Mouse (Mus musculus) embryonic facial prominence, embryonic 15.5 days (tissue): ENCODE data around the gene Dnajc16. TPM values are rescaled to one million over a fixed set of nuclear protein-coding genes. Genes with fewer than 3 reads are reported as not detected.
A peak's percentile ranks its signal among the peaks of the same experiment; 100 is the strongest.

Source experiments
- ATAC-seq: fragments of 200-750 bp; cut with Nextera tagmentation; 2 replicates; pipeline ENCODE4 v1.8.0; 2017; ENCODE audit warnings: low read depth, moderate TSS enrichment; ENCODE audit not compliant: insufficient number of reproducible peaks, low FRiP score, low TSS enrichment
- H3K27ac ChIP-seq: fragments of 300-500 bp; sonication (generic); replicated peaks from 2 replicates; pipeline ENCODE4 v1.5.1; 2015; ENCODE audit warnings: mild to moderate bottlenecking, inconsistent platforms
- H3K27me3 ChIP-seq: fragments of 300-500 bp; sonication (generic); 2 replicates; pipeline ENCODE4 v1.6.1; 2015; ENCODE audit warnings: inconsistent platforms
- H3K36me3 ChIP-seq: fragments of 300-500 bp; sonication (generic); 2 replicates; pipeline ENCODE4 v1.6.1; 2015; ENCODE audit warnings: mild to moderate bottlenecking, inconsistent platforms
- H3K4me1 ChIP-seq: fragments of 300-500 bp; sonication (generic); 2 replicates; pipeline ENCODE4 v1.6.1; 2015; ENCODE audit warnings: inconsistent platforms
- H3K4me2 ChIP-seq: fragments of 300-500 bp; sonication (generic); replicated peaks from 2 replicates; pipeline ENCODE4 v1.6.1; 2015; ENCODE audit warnings: mild to moderate bottlenecking, inconsistent platforms
- H3K4me3 ChIP-seq: fragments of 300-500 bp; sonication (generic); replicated peaks from 2 replicates; pipeline ENCODE4 v1.5.1; 2015; ENCODE audit warnings: mild to moderate bottlenecking, inconsistent platforms
- H3K9ac ChIP-seq: fragments of 300-500 bp; sonication (generic); 2 replicates; pipeline ENCODE4 v1.6.1; 2015; ENCODE audit warnings: inconsistent platforms
- H3K9me3 ChIP-seq: fragments of 300-500 bp; sonication (generic); replicated peaks from 2 replicates; pipeline ENCODE4 v1.6.1; 2016; ENCODE audit warnings: inconsistent platforms
- WGBS: fragments of 180-500 bp; shearing (Covaris S2); methylation state at CpG from one replicate; pipeline ENCODE4 v1.1.7; 2015; 5-methylcytosine and 5-hydroxymethylcytosine counted together
- polyA plus RNA-seq: library from polyadenylated mRNA; unstranded; fragments of >200 nt; fragmentation: Nextera tagmentation; extraction: Ambion mirVana; gene quantifications from 2 replicates; pipeline ENCODE4 v1.2.1, GENCODE M21; 2015

Gene Dnajc16
- polyA plus RNA-seq, 1 experiment from 2014 or later, result 5.0 TPM

DNA sequence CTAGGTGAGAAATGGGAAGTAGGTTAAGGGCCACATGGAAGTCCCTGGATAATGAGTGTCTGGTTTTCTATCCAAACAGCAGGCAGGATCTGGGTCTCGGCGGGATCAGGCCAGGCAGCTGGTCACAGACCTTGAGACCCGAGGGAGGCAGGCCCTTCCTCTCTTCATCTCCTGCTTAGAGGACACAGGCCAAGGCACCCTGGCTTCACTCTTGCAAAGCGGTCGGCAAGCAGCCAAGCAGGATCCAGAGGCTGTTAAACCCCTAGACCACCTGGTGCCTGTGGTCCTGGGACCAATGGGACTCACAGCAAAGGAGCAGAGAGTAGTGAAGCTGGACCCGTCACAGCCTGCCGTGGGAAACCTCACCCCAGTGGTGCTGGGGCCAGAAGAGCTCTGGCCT is 5.6 kb upstream of the Dnajc16 start:
- Histone ChIP-seq H3K9me3 (no peaks in the 10 kb centered on the region), H3K4me2 (no peak overlapping the region), H3K27ac (no peak overlapping the region), H3K4me3 (no peak overlapping the region), H3K27me3 (no peaks in the 10 kb centered on the region), H3K36me3 (peaks cover 7% of the 10 kb centered on the region; the same call in 1 of the 2 replicates), H3K9ac (no peak overlapping the region), H3K4me1 (peaks cover 22% of the 10 kb centered on the region)
- 87% methylated on average over 7 of the region's 7 CpGs for WGBS
- no peak for ATAC-seq

DNA sequence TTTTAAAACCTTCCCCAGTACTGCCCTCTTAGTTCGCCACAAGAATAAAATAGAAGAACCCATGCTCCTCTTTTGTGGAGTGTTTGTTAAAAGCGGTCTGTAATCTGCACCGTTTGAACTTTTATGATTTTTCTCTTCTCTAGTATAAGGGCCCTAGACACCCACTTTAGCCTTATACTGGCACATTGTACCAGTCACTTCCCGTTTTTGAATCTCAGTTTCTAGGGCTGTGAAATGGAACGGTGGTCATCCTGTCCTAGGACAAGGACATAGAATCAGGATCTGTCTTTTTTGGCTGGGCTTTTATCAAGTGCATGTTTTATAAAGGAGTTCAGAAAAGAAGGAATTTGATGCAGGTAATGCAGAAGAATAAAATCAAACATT is 3.4 kb upstream of the Dnajc16 start:
- Histone ChIP-seq H3K4me3 (peak overlapping the region; percentile 77), H3K4me2 (peak overlapping the region; percentile 47), H3K9me3 (no peaks in the 10 kb centered on the region), H3K27me3 (no peaks in the 10 kb centered on the region), H3K36me3 (peaks cover 7% of the 10 kb centered on the region; the same call in 1 of the 2 replicates), H3K27ac (peak overlapping the region; percentile 95), H3K4me1 (peaks cover 32% of the 10 kb centered on the region), H3K9ac (peak overlapping the region; percentile 4; the same call in 1 of the 2 replicates)
- no peak for ATAC-seq
- 14% methylated on average over 5 of the region's 5 CpGs for WGBS

GRCm38 (mm10) chr4:141793282-141794151 is 2.8 kb upstream of the Dnajc16 start, which contains the start of gene Casp9:
Gene Casp9 (plus strand): TSS chr4:141793612.
- under 1% methylated on average over 75 of the region's 80 CpGs for WGBS
- ATAC-seq, result peak; percentile 88
- H3K4me2 ChIP-seq, result peak within 1 kb of the TSS; percentile 47

GRCm38 (mm10) chr4:141792554-141793281 is 2.0 kb upstream of the Dnajc16 start:
- Histone ChIP-seq H3K27me3 (no peaks in the 10 kb centered on the region), H3K9me3 (no peaks in the 10 kb centered on the region), H3K9ac (peak overlapping the region; percentile 24; the same call in 1 of the 2 replicates), H3K36me3 (peaks cover 7% of the 10 kb centered on the region; the same call in 1 of the 2 replicates), H3K4me3 (peak overlapping the region; percentile 77), H3K4me2 (peak overlapping the region; percentile 47), H3K27ac (peak overlapping the region; percentile 95), H3K4me1 (peaks cover 32% of the 10 kb centered on the region)
- 8% methylated on average over 10 of the region's 10 CpGs for WGBS
- no peak for ATAC-seq

More at GRCm38 (mm10) chr4:141793282-141794151, 2.8 kb upstream of the Dnajc16 start, which contains the start of gene Casp9:
- H3K27ac ChIP-seq, result peak within 1 kb of the TSS; percentile 95
- peaks cover 7% of the 10 kb centered on the region; the same call in 1 of the 2 replicates for H3K36me3 ChIP-seq
- H3K4me3 ChIP-seq, result peak within 1 kb of the TSS; percentile 77
- H3K9ac ChIP-seq, result peak within 1 kb of the TSS; percentile 24
- no peaks in the 10 kb centered on the region for H3K9me3 ChIP-seq
- H3K4me1 ChIP-seq, result peaks cover 32% of the 10 kb centered on the region
- H3K27me3 ChIP-seq, result no peaks in the 10 kb centered on the region

DNA sequence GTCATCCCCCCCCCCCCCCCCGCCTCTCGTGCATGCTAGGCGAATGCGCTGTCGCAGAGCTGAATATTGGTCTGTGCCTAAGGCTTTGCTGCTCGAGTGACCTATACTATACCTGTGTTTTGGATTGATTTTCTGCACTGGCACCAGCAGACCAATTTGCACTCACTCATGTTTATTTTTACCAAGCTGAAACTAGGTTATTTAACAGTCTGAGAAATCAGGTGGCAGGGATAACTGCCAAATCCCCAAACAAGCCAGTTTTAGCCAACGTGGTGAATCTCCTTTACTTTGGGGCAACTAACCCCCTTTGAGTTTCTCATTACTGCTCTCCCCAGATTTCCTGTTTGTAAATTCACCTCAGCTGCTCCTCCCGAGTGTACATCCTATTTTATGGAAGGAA is 1.2 kb upstream of the Dnajc16 start:
- no peak overlapping the region for H3K9ac ChIP-seq
- ATAC-seq, result no peak
- H3K4me1 ChIP-seq, result peaks cover 35% of the 10 kb centered on the region
- H3K9me3 ChIP-seq, result no peaks in the 10 kb centered on the region
- no peak overlapping the region for H3K4me3 ChIP-seq
- 81% methylated on average over 8 of the region's 8 CpGs for WGBS
- H3K27me3 ChIP-seq, result no peaks in the 10 kb centered on the region
- no peak overlapping the region for H3K4me2 ChIP-seq
- H3K36me3 ChIP-seq, result peaks cover 7% of the 10 kb centered on the region; the same call in 1 of the 2 replicates
- H3K27ac ChIP-seq, result no peak overlapping the region

DNA sequence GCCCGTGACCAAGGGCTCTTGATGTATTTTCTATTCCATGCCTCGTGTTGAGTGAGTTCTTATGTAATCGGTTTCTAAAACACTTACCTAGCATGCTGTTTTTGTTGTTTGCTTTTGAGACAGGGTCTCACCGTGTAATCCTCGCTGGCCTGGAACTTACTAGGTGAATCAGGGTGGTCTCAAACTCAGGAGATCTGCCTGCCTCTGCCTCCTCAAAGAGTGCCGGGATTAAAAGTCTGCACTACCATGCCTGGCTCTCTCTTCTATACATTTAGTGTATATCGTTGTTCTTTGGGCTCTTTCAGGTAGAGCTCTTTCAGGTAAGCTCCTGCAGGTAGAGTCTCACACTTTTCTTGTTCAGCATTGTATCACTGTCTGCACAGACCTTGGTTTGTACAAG is 755 bp upstream of the Dnajc16 start:
- Histone ChIP-seq H3K4me2 (no peak overlapping the region), H3K4me3 (no peak overlapping the region), H3K27ac (peak overlapping the region; percentile 78; the same call in 1 of the 2 replicates), H3K9ac (no peak overlapping the region), H3K4me1 (peaks cover 33% of the 10 kb centered on the region), H3K9me3 (no peaks in the 10 kb centered on the region), H3K36me3 (0 out of 2 replicates have a peak, but pooled peaks cover 3% of the 10 kb centered on the region), H3K27me3 (no peaks in the 10 kb centered on the region)
- ATAC-seq, result no peak
- WGBS, result 91% methylated on average over 7 of the region's 7 CpGs

- ATAC-seq, result no peak
- 55% methylated on average over 3 of the region's 3 CpGs for WGBS
- peak overlapping the region; percentile 97 for H3K4me3 ChIP-seq
- no peaks in the 10 kb centered on the region for H3K27me3 ChIP-seq
- H3K36me3 ChIP-seq, result 0 out of 2 replicates have a peak, but pooled peaks cover 16% of the 10 kb centered on the region
- H3K27ac ChIP-seq, result peak overlapping the region; percentile 78; the same call in 1 of the 2 replicates
- no peaks in the 10 kb centered on the region for H3K9me3 ChIP-seq
- H3K4me1 ChIP-seq, result peaks cover 19% of the 10 kb centered on the region
- peak overlapping the region; percentile 76 for H3K4me2 ChIP-seq
- peak overlapping the region; percentile 87 for H3K9ac ChIP-seq
Observed at GRCm38 (mm10) chr4:141789564-141790218, 1.0 kb downstream of the Dnajc16 start.

- Histone ChIP-seq H3K9me3 (no peaks in the 10 kb centered on the region), H3K9ac (no peak overlapping the region), H3K27ac (0 out of 2 replicates have a peak overlapping the region, but pooled peaks have one; percentile 28), H3K4me1 (peaks cover 14% of the 10 kb centered on the region), H3K4me2 (no peak overlapping the region), H3K27me3 (no peaks in the 10 kb centered on the region), H3K36me3 (peaks cover 38% of the 10 kb centered on the region), H3K4me3 (no peak overlapping the region)
- no peak for ATAC-seq
- 89% methylated on average over 7 of the region's 7 CpGs for WGBS
Observed at GRCm38 (mm10) chr4:141787462-141787861, 3.3 kb downstream of the Dnajc16 start.

DNA sequence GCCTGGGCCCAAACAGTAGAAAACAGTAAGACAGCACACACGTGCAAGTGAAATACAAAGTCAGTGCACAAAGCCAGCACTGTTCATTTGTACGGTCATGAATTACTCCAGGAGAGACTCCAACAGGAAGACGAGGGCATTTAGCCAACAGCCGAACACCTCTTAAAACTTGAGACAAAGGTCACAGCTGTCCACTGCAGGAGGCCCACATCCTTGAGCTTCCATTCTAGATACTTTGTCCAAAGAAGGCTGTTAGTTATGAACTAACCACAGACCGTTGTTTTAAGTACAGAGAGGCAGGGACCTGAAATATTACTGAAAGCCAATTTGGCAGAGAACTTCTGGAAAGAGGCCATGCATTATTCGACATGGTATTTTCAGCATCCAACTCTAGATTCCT is 3.7 kb downstream of the Dnajc16 start:
- no peak overlapping the region for H3K4me3 ChIP-seq
- H3K27me3 ChIP-seq, result no peaks in the 10 kb centered on the region
- no peak overlapping the region for H3K9ac ChIP-seq
- H3K4me1 ChIP-seq, result peaks cover 14% of the 10 kb centered on the region
- H3K27ac ChIP-seq, result peak overlapping the region; percentile 28; the same call in 1 of the 2 replicates
- no peak for ATAC-seq
- 74% methylated on average over 6 of the region's 6 CpGs for WGBS
- H3K4me2 ChIP-seq, result no peak overlapping the region
- peaks cover 42% of the 10 kb centered on the region for H3K36me3 ChIP-seq
- H3K9me3 ChIP-seq, result no peaks in the 10 kb centered on the region

DNA sequence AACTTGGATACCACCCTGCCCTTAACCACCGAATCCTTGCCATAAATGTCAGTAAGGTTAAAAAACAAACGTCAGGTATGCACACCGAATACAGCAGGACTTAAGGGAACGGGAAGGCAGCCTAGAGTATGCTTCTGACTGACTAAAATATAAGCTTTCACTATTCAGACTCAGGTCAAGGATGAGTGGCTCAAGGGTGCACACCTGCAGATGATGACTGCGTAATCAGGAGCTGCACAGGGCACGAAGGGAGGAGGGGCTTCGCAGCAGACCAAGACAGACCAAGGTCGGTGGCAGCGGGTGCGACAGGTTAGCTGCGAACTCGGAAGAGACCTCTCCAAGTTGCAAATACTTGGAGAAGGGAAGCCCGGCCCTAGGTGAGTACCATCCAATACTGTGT is 4.6 kb downstream of the Dnajc16 start:
- H3K27me3 ChIP-seq, result no peaks in the 10 kb centered on the region
- H3K4me1 ChIP-seq, result peaks cover 11% of the 10 kb centered on the region
- 91% methylated on average over 13 of the region's 13 CpGs for WGBS
- H3K4me2 ChIP-seq, result no peak overlapping the region
- peaks cover 51% of the 10 kb centered on the region for H3K36me3 ChIP-seq
- no peak overlapping the region for H3K27ac ChIP-seq
- no peaks in the 10 kb centered on the region for H3K9me3 ChIP-seq
- no peak for ATAC-seq
- no peak overlapping the region for H3K9ac ChIP-seq
- no peak overlapping the region for H3K4me3 ChIP-seq
